ENCODE assay signal across 8 mouse cellular contexts in the genomic region with DNA sequence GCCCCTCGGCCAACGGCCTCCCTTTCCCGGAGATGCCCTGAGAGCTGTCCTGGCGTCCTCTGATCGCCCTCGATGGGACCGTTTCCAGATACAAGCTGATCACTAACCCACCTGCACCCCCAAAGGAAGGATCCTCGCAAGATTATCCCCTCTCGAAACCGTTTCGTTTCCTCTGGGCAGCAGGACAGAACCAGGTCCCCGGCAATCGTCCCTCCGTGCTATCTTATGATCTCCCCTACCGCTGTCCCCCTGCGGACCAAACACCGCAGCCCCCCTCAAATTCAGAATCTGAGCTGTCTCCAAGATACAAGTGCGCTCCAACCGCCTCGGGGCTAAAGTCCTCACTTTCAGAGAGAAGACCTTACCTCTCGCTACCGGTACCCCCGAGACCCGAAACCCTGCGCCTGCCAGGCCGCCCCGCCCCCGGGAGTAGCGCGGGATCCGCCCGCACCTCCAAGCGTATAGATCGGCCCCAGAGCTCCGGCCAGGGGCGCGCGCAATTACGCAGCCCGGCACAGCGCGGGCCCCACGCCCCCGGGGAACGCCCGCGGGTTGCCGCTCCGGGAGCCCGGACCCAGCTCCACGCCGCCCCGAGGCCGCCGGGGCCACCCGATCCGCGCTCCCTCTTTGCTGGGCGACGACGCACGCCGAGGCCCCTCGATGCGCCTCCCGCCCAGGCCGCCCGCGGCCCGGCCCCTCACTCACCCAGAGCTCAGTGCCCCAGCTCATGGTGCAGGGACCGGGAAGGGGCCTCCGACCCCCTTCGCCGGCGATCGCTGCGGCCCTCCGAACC. TPM values are rescaled to one million over a fixed set of nuclear protein-coding genes. Genes with fewer than 3 reads are reported as not detected.
DNase-seq lines count a peak whose midpoint lies in the region; ATAC-seq lines count a peak whose summit lies in the region.

No protein-coding gene starts in this region.

- no peaks in the 10 kb centered on the region for H3K9me3 ChIP-seq in midbrain, embryonic 10.5 days (replicated peaks)
- H3K9me3 ChIP-seq in stomach, embryonic 16.5 days (replicated peaks; ENCODE audit: control insufficient read depth, low read length), result no peaks in the 10 kb centered on the region

- under 1% methylated on average over 76 of the region's 78 CpGs for WGBS in midbrain, embryonic 10.5 days
- under 1% methylated on average over 73 of the region's 78 CpGs for WGBS in stomach, embryonic 16.5 days

- peak overlapping the region; percentile 88 for H3K27ac ChIP-seq in midbrain, embryonic 10.5 days (replicated peaks)
- H3K27ac ChIP-seq in stomach, embryonic 16.5 days (ENCODE audit: low read length), result peak overlapping the region; percentile 82

- H3K36me3 ChIP-seq in midbrain, embryonic 10.5 days, result peaks cover 11% of the 10 kb centered on the region
- H3K36me3 ChIP-seq in stomach, embryonic 16.5 days (ENCODE audit: control insufficient read depth, insufficient read depth, low read length), result no peaks in the 10 kb centered on the region

- peaks cover 21% of the 10 kb centered on the region for H3K4me1 ChIP-seq in midbrain, embryonic 10.5 days
- H3K4me1 ChIP-seq in stomach, embryonic 16.5 days (ENCODE audit: control insufficient read depth, insufficient read depth, low read length), result peaks cover 30% of the 10 kb centered on the region

- peak overlapping the region; percentile 92 for H3K4me2 ChIP-seq in stomach, embryonic 16.5 days (ENCODE audit: low read depth, low read length)

- peak; percentile 60 for ATAC-seq in stomach, embryonic 16.5 days (ENCODE audit: insufficient read depth, low FRiP score)

- H3K27me3 ChIP-seq in midbrain, embryonic 10.5 days (ENCODE audit: low read depth, poor library complexity, severe bottlenecking), result peaks cover 41% of the 10 kb centered on the region
- H3K27me3 ChIP-seq in stomach, embryonic 16.5 days (ENCODE audit: control insufficient read depth, insufficient read depth, low read length), result no peaks in the 10 kb centered on the region

- H3K4me3 ChIP-seq in midbrain, embryonic 10.5 days, result peak overlapping the region; percentile 90
- H3K4me3 ChIP-seq in stomach, embryonic 16.5 days (replicated peaks; ENCODE audit: low read length), result peak overlapping the region; percentile 89

- H3K9ac ChIP-seq in stomach, embryonic 16.5 days (ENCODE audit: low read length), result peak overlapping the region; percentile 96

- DNase-seq in adrenal gland, adult 18-20 months (ENCODE audit: low spot score in 2 of 2), result peak; percentile 49 to 55
- DNase-seq in adrenal gland, postnatal 4 days (ENCODE audit: low spot score in 2 of 2), result no peak
- DNase-seq in 3134 (ENCODE audit: extremely low read depth, insufficient read length, low spot score), result peak; percentile 61
- peak; percentile 58 for DNase-seq in cerebellum, adult 11 months
- DNase-seq in frontal cortex, postnatal 10 days (ENCODE audit: low spot score in 2 of 2), result peak; percentile 29 to 30
- peak; percentile 56 for DNase-seq in kidney, adult 9 months
- DNase-seq in midbrain, embryonic 10.5 days (ENCODE audit: low spot score), result peak; percentile 38

RNA-seq across cellular contexts. Expression of gene Fnbp1, which starts 0.5 kb away (rescaled TPM):
- 10 to 100 TPM; 54.8 to 63.6 TPM for total RNA-seq in adrenal gland, adult 18-20 months (2021)
- total RNA-seq in adrenal gland, postnatal 4 days (2021), result 10 to 100 TPM; 69.0 to 82.4 TPM
- 11.8 and 14.3 TPM in 2 replicates for polyA plus RNA-seq in midbrain, embryonic 10.5 days (2016; fragmentation: Nextera tagmentation; extraction: Ambion mirVana)
- 34.6 and 36.8 TPM in 2 replicates for polyA plus RNA-seq in stomach, embryonic 16.5 days (2015; fragmentation: Nextera tagmentation; extraction: Ambion mirVana)

RNA-seq across cellular contexts. Expression of gene Gpr107, which starts 10.8 kb away (rescaled TPM):
- total RNA-seq in adrenal gland, adult 18-20 months (2021), result 10 to 100 TPM; 52.7 to 60.2 TPM
- 10 to 100 TPM; 62.8 to 68.3 TPM for total RNA-seq in adrenal gland, postnatal 4 days (2021)
- 33.8 and 39.0 TPM in 2 replicates for polyA plus RNA-seq in midbrain, embryonic 10.5 days (2016; fragmentation: Nextera tagmentation; extraction: Ambion mirVana)
- polyA plus RNA-seq in stomach, embryonic 16.5 days (2015; fragmentation: Nextera tagmentation; extraction: Ambion mirVana), result 34.8 and 39.3 TPM in 2 replicates

Comparison
In these comparisons a context has a peak if more than half of its experiments do, and no peak if none do; other contexts are left out.
1. DNase-seq: peak in adrenal gland, adult 18-20 months (2 of 2), 3134 (single experiment), cerebellum, adult 11 months (single experiment), frontal cortex, postnatal 10 days (2 of 2), kidney, adult 9 months (single experiment) and midbrain, embryonic 10.5 days (single experiment); none in adrenal gland, postnatal 4 days (0 of 2).